Mouse (Mus musculus) heart, adult 18-20 months (tissue): ENCODE measurements at regions not wholly inside any gene's neighbourhood (a gene's known extent, or its start where the extent isn't known, plus 50 kb on each side); places are given as distances from the start of the nearest gene placed in this dataset.
A peak's percentile ranks its signal among the peaks of the same experiment; 100 is the strongest.

Experiments used
- DNase-seq, 2 experiments: peaks; one replicate each; pipeline ENCODE4 v3.0.0; 2021 to 2022; ENCODE audit warnings: mixed read lengths in 1 of 2

- no peak for DNase-seq
Observed at GRCm38 (mm10) chr13:52015496-52015895, 169.0 kb downstream of the Gadd45g start.

DNA sequence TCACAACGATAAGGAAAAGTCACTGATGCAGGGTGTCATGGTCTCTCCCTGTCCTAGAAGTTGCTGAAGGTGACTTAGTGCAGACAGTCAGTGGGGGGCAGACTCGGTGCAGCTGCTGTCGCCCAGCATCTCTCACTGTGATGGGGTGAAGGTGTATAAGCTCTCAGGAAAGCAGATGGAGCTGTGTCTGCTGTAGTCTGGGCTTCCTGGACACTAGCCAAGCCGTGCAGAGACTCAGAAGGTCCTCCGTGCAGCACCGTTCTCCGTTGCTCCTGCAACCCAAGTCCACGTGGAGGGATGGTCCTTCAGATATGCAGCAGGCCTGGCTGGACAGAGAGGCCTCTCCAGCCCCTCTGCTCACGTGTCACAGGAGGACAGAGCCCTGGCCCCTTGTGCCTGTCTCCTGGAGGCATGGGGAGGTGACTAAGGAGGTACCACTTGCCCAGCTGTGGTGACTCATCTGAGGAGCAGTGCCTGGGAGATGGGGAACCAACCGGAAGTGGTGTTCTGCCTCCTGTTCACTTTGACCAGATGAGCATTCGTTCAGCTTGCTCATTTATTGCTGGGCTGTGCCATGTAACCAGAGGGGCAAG is 171.2 kb downstream of the Gadd45g start:
- DNase-seq: no peak

DNA sequence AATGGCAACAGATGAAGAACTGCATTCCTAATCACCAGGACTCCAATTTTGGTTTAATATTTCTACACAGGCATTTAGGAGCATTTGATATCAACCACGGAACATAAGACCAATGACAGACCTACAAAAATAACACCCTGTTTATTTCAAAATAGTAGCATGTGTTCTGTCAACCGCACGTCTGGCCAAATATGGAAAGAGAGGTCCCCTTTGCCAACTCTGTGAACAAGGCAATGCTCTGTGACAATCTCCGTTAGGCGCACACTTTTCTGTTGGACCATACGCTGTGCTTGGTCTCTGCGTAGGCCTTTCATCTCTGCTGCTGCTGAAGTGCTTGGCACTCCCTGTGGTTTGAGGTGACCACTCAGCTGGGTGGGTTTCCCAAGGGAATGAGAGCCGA is 173.2 kb downstream of the Gadd45g start:
- DNase-seq: no peak

DNA sequence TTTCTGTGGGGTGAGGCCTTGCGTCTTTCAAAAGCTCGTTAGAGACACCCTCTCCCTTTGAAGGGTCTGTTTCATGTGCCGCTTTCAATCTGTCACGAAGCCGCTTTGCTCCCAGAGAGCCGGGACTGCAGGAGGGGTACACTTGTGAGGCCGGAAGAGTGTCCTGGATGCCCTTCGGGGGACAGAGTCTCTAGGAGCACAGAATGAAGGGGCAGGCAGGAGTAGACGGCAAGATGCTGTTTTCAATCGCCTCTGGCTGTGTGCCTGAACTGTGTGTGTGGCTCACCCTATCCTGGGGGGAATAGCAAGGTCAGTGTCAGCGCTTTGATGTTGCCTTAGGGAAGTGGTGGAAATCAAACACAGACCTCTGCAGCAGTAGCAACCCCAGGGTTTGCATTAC is 174.7 kb downstream of the Gadd45g start:
- no peak for DNase-seq

DNA sequence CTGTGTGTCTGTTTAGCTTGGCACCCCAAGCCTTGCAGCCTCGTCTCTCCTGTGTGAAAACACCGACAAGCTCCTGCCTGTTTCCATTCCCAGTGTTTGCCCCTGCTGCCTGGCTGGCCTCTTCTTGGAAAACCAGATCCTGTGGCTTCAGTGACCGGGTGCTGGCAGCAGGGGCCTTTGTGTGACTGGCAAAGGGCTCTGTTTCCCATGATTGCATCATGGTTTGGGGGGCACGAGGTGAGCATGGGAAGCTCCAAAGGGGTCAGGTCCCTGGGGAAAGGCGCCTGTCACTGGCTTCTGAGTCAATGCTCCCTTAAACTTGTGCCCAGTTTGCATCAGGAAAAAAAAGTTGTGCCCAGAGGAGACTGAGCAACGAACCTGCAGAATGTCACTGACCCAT is 175.3 kb downstream of the Gadd45g start:
- DNase-seq: no peak

GRCm38 (mm10) chr13:52022529-52022928 is 176.1 kb downstream of the Gadd45g start:
- DNase-seq: no peak

DNA sequence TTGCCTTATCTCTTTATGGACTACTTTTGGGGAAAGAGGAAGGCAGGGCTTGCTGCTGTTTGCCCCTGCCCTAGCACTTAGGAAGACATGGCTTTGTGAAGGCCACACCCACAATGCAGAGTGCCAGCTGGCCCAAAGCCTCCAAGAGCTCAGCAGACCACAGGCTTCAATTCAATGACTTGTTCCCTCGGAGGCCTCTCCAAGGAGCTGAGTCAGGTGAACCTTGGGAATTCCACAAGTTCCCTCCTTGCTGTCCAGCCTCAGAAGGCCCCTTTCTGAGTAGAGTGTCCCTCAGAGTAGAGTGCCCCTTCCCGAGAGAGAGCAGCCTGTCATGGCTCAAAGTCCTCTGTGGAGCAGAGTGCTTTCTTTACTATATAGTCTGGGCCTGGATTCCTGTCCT is 177.9 kb downstream of the Gadd45g start:
- peak; percentile 76 to 83 for DNase-seq

- DNase-seq: peak; percentile 46 to 64
Observed at GRCm38 (mm10) chr13:52024832-52025481, 178.5 kb downstream of the Gadd45g start.

DNA sequence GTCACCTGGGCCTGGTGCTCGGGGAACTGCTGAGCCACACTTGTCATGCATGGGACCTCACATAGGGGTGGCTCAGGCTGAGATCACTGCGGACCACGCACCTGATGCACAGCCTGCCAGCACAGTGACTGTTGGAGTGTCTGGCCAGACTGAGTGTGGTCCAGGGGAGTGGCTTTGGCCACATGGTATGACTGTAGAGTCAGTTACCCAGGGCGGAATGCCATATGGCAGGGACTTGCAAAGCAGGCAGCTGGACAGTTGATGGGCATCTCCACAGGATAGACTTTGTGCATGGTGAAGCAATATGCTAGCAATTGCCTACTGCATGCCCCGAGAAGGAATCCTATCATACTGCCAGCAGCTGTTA is 179.0 kb downstream of the Gadd45g start:
- peak in 1 of 2 experiments; percentile 17 for DNase-seq

DNA sequence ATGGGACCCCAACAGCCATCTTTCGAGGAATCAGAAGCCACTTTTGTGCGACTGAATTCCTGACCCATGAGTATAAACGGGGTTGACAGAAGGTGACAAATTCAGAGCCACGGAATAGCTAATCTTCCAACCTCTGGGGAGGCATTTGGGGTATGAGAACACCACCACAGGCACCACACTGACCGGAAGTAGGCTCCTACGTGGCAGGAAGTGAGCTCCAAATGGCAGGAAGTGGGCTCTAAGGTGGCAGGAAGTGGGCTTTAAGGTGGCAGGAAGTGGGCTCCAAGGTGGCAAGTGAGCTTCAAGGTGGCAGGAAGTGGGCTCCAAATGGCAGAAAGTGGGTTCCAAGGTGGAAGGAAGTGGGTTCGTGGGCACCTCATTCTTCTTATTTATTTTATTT is 179.8 kb downstream of the Gadd45g start:
- DNase-seq: no peak

- DNase-seq: no peak
Observed at GRCm38 (mm10) chr13:52029868-52030422, 183.5 kb downstream of the Gadd45g start.

DNA sequence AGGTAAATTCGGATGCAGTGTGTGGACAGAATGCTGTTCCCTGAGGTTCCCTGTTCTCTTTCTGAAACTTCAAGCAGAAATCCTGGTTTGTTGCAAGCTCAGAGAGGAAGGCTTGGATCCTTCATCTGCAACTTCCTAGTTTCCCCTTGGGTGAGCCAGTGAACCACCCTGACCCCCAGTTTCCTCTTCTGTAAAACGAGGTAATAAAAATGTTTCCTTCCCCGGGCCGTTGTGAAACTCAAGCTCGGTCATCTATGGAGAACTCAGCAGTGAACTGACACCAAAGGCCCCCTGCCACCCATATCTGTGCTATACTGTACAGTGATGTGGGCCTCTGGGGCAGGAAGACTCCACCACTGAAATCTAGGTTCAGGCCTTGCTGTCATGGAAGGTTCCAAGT is 185.0 kb downstream of the Gadd45g start:
- peak in 1 of 2 experiments; percentile 32 for DNase-seq

DNA sequence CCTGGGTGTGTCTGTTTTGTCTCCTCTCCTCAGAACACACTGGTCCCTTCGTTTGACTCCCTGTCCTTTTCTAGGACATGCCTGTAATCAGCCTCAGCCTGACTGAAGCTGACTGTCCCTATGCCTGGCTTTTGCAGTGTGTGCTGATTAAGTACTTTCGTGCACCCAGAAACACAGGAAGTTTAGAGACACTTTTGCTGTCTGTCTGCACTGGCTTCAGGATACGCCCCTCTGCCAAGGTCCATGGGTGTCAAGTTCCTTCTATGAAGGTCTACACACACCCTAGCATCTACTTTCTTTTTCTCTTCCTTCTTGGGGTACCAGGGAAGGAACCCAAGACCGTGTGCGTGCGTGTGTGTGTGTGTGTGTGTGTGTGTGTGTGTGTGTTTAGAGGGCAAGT is 189.3 kb downstream of the Gadd45g start:
- no peak for DNase-seq

GRCm38 (mm10) chr13:52036351-52036750 is 189.9 kb downstream of the Gadd45g start:
- DNase-seq: no peak

- DNase-seq: peak; percentile 17 to 34
Observed at GRCm38 (mm10) chr13:52037218-52037617, 190.7 kb downstream of the Gadd45g start.

- peak; percentile 81 to 89 for DNase-seq
Observed at GRCm38 (mm10) chr13:52041467-52042421, 195.3 kb downstream of the Gadd45g start.

DNA sequence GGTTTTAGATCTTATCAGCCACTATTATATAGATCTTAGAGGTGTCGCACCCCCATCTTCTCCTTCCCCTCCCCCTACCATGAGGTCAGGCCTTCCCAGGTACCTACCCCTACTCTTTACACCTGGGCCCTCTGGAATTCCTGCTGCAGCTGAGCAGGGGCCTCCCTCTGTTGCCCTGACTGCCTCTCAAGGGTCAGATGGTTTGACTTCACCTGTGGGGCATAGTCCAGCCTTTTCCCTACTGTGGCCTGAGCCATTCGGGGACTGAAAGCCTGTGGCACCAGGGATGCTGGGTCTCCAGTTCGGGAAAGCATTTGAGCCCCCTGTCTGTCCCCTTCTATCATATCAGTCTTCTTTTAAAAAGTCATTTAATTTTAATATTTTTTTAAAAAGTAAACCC is 196.4 kb downstream of the Gadd45g start:
- DNase-seq: no peak

- DNase-seq: no peak
Observed at GRCm38 (mm10) chr13:52043916-52044315, 197.4 kb downstream of the Gadd45g start.

GRCm38 (mm10) chr13:52045349-52045748 is 198.9 kb downstream of the Gadd45g start:
- DNase-seq: no peak

GRCm38 (mm10) chr13:52046020-52046419 is 199.5 kb downstream of the Gadd45g start:
- DNase-seq: peak; percentile 52 to 58

DNA sequence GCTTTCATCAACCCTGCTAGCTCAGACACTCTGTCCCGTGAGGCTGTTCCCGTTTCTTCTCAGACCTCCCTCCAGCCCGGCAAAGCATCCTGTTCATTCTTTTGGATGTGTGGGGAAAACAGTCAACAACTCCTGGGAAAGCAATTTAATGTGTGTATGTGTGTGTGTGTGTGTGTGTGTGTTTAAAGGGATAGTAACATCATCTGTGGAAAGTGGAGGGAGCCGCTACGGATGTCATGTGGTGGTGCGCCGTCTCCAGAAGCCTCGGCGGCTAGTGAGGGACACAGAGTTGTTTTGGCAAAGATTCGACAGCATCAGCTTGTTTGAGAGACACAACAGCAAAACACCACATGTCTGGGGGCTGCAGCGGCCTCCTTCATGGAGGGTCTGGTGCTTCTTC is 200.2 kb downstream of the Gadd45g start:
- DNase-seq: peak; percentile 62 to 69

DNA sequence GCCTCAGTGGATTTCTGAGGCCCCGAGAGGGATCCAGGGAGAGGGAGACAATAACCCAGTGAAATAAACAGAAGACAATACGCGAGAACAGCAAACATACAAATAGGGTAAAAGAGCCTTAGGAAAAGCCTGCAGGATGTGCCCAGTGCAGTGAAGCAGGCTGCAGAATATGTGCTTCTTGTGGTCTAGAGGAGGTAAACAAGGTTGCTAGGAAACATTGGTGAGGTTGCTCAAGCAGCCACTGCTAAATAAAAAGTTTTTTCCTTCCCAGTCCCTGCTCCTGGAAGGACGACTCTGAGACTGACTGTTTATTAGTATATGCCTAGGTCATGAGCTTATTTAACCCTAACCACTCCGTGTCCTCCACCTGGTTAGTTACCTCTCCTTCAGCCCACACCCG is 201.5 kb downstream of the Gadd45g start:
- DNase-seq: no peak

DNA sequence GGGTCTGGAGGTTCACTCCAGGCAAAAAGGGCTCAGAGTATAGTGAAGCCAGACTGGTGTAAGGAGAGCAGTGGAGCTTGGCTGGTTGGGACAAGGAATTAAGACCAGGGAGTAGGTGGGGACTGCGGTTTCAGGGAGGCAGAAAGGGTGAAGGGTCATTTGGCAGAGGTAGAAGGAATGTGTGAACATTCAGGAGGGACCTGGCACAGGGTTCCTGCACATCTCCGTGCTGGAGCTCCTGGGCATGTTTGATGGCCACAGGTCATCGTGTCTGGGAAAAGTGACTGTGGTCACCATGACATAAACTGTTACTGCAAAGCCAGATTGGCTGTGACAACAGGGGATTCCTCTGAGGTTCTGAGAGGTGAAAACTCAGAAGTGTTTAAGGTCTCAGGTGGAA is 202.3 kb downstream of the Gadd45g start:
- no peak for DNase-seq
